Mouse (Mus musculus) gastrocnemius, postnatal 25 days (tissue): ENCODE results near the gene Fam13a. TPM values are rescaled to one million over a fixed set of nuclear protein-coding genes. Genes with fewer than 3 reads are reported as not detected.

Experiments used
- DNase-seq: peaks from one replicate; pipeline ENCODE4 v3.0.0; 2022
- total RNA-seq, 2 experiments: library from RNA; stranded (reverse); gene quantifications; 1 replicate in 1 of 2; 2 replicates in 1 of 2; pipeline ENCODE4 v1.2.3; 2021

Gene Fam13a
- total RNA-seq, 2 experiments from 2014 or later = 8.6 to 18.1 TPM

DNA sequence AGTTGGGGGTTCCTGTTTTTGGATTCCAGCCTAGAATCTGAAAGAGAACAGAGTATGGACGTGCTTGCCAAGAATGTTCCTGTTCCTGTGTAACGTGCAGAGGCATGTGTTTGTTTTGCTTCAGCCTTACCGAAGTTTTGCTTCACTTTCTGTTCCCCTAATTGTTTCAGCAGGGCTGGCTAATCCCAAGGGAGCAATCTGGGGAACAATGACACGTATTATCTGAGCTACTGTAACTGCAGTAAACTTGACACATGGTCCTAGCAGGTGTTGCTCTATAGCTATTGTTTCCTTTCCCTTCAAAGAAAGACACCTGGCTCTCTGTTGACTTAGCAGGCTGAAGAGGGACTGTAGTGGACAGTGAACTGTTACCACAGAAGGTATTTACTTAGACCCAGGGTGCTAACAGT is 25.3 kb downstream of the Fam13a start:
- peak; percentile 60 for DNase-seq

DNA sequence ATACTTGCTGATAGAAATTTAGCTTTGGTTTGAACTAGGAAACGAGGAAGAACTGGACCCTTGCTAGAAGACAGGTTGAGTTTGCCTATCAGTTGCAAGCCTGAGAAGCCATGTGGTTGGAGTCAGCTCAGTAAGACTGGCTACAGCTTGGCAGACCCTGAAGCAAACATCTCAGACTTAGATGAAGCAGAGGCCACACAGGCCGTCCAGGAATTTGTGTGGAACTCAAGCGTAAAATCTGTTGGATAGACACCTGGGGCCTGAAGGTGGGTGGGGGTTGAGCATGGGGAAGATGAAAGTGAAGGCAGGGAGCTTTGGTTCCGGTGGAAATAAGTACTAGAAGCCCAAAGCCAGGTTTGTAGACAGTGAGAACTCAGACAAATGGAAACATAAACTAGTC is 25.8 kb downstream of the Fam13a start:
- no peak for DNase-seq

DNA sequence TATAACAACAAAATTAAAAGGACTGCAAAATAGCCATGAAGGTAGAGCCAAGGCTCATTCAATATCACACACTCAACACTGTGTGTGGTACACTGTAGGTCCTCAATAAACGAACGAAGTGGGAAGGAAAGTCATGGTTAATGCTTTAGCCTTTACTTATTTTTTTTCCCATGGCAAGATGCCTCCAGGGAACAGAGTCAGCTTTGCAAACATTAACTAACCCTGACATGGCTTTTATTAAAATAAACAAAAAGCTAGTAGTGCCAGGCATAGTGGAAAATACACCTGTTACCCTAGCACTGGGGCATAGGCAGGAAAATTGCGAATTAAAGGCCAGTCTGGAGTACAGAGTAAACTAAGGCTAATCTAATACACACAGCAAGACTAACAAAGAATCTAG is 35.2 kb downstream of the Fam13a start:
- no peak for DNase-seq

DNA sequence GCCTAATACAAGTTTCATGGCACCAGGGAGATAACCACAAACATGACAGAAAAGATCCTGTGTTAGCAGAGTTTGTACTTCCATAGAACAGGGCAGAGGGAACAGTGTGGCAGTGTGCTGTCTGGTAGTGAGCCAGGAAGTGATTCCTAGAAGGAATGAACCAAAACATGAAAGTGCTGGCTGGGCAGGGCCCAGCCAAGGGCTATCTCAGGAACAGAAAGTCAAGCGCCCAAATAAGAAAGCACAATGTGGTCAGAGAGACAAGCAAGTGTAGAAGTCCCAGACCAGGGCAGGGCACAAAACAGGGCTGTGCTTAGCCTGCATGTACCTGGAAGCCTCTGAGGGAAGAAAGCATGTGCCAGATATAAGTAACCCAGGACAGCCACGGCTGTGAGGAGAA is 35.6 kb downstream of the Fam13a start:
- DNase-seq = no peak

DNA sequence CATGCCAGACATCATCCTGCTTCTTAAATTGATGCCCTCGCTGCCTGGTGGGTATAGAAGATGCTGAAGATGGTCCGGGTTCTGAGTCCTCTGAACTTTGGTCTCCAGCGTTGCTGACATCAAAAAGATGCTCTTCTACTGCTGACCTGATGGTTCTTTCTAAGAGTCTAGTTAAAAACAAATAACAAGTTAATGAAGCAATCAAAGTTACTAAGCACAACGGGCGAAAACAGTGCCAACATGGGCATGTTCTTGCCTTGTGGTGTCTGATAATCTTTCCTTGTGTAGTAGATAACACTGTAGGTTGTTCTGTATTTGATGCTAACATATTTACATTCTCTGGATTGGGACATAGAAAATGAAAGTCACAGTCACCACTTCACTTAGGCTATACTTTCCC is 37.2 kb downstream of the Fam13a start:
- DNase-seq = no peak

DNA sequence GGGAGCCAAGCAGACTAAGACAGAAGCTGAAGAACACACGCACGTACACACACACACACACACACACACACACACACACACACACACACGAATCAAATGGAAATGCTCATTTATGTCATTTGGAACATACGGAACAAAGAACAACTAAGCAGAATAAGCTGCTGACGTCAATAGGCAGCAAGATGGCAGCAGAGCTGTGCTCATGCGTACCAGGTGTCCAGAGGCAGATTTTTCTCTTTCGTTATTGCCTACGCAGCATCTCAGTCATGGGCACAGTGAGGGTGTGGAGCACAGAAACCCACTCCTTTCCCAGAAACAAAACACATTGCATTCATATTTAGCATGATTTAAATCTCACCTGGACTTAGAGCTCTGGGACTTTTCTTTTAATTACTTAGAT is 39.2 kb downstream of the Fam13a start:
- no peak for DNase-seq

DNA sequence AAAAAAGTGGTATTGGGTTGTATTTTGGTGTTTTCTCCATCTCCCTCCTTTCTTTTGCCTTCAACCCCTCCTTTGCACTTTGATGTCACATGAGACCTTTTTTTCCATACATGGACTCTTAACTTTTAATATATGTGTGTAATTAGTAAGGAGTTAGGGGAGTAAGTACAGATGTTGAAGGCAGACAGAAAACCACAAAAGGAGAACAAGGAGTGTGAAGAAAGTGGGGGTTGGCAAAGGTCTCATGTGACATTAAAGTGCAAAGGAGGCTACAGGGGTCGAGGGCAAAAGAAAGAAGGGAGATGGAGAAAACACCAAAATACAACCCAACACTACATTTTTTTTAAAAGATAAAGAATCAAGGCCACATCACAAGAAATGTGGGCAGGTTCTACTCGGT is 49.1 kb downstream of the Fam13a start:
- no peak for DNase-seq

DNA sequence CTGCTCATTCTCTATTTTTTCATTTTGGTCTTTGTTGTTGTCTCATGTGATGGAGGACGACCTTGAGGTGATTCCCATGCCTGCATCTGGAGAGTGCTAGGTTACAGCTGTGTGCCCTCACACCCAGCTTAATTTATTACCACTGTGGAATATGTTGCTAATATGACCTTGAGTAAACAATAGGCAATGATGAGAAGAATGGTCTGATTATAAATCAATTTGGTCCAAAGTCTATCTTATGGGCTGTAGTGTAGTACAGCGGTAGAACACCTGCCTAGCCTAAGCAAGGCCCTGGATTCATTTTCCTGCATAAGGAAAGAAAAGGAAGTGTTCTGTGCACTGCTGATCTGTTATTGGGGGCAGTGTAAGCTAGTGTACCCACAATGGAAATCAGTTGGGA is 49.9 kb downstream of the Fam13a start:
- DNase-seq = no peak

DNA sequence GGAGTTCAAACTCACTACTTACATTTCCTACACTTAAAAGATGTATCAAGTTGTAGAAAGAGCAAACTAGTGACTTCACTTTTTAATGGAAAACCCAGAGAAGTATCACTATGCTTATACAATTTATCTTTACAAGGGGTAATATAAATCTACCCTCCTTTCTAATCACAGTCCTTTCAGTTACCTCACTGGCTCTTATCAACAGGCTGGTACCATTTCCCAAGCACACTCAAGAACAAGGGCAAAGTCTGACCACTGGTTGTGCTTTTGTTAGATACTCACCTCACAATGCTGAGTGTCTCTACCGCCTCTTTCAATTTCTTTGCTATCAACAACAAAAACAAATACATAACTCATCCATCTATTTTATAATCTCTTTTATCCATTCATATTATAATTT is 51.5 kb downstream of the Fam13a start:
- DNase-seq = no peak

DNA sequence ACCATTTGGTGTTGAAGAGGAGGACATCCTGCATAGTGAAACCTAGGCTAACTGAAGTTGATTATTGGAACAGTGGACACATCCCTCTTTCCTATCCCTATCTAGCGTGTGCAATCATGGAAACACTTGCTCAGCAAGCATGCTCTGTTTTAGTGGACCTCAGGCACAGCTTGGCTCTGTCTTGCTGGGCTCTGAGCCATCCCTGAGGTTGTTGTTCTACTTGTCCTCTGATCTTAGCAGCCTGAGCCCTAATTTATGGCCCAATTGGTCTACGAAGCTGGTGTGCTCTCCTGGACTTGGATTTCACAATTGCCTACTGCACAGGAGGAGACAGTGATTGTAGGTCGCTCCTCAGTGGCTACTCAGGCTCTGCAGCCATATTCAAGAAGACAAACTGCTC is 56.1 kb downstream of the Fam13a start:
- DNase-seq = peak; percentile 31

DNA sequence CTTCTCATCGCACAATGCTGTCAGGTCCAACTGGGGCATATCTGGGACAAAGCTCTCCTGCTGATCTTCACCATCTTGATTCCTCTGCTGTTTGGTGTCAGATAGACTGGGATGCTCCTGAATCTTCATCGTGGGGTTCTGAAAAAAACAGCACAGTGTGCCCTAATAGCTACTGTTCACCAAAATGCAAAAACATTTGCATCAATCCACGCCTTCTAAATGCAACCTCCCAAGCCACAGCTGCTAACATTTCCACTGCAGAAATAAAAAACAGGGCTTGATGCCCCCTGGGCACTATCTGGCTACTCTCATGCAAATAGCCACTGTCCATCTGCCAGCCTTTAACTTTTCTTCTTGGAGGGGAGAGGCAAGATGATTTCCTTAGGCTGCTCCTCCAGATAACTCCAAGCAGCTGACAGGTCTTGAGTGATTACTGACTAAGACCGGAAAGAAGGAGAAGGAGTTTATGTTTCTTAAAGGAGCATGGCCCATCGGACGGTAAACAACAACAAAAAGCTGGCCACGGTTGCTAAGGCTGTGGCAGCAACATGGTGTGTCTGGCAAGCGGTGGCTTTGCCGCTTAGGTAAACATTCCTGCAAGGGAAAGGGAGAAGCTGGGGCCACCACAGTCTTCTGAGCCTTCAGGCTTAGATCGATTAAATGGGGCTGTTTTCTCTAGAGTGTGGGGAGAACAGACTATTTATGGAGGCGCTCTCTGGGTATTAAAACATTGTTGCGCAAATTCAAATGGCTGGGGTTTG is 59.1 kb downstream of the Fam13a start:
- DNase-seq = peak; percentile 7

DNA sequence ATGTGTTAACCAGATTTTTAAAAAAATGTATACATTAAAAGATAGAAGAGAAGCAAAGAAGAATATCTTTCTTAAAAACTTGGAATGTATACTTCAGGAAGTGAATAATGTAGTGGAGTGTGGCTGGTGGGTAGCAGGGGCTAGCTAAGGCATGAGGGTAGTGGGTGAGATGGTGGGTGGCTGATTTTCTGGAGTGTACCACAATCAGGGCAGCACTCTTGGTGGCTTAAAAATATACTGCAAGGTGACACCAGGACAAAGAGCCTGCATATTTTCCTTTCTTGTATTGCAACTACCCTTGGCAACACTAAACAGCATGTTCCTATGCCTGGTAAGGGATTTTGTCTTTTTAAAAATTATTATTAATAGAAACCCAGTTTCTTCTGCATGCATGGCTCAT is 59.8 kb downstream of the Fam13a start:
- no peak for DNase-seq

DNA sequence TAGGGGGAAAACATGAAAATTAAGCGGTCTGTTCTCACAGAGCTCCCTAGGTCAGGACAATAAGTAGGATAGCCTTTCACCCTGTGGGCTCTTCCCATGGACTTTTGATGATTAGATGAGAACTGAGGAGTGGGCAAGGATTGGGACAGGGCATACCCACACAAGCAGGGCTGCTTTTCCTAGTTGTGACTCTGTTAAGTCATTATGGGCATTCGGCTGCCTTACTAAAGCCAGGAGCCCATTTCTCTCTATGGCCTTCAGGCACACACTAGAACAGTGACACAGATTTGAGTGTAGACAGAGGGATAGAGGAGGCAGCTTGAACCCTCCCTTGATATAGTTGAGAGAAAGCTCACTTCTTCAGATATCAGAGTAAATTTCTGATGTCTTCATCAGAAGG is 60.3 kb downstream of the Fam13a start:
- DNase-seq = no peak

DNA sequence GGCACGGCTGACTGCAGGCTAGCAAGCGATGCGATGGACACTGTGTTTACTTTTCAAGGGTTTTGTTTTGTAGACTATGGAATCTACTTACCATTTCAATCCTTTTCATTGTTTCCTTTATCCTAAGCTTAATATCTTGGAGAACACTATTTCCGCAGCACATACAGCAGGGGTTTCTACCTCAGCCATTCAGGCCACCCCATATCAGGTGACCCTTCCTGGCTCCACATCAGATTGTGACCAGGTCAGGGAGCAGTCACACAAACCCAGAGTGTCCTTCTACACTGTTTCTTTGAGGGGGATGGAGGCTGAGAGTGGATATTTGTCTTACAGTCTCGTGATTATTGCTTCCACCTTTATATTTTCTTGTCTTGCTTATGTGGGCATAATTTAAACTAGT is 61.7 kb downstream of the Fam13a start:
- no peak for DNase-seq

DNA sequence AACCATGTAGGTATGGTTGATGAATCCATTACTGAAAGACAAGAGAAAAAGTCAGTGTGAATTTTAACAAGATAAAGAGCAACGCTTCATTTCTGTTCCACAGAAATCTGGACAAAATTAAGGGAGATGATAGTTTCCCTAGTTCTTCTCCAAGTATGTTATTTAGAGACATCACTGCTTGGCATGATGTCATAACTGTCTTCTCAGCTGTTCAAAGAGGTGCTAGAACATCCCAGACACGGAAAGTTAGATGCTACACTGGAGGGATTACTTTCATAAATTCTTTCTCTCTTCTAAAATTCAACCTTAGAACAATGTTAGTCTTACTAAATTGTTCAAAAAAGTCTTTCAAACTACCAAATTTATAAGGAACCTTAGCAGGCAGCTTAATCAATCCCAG is 63.8 kb downstream of the Fam13a start:
- no peak for DNase-seq

DNA sequence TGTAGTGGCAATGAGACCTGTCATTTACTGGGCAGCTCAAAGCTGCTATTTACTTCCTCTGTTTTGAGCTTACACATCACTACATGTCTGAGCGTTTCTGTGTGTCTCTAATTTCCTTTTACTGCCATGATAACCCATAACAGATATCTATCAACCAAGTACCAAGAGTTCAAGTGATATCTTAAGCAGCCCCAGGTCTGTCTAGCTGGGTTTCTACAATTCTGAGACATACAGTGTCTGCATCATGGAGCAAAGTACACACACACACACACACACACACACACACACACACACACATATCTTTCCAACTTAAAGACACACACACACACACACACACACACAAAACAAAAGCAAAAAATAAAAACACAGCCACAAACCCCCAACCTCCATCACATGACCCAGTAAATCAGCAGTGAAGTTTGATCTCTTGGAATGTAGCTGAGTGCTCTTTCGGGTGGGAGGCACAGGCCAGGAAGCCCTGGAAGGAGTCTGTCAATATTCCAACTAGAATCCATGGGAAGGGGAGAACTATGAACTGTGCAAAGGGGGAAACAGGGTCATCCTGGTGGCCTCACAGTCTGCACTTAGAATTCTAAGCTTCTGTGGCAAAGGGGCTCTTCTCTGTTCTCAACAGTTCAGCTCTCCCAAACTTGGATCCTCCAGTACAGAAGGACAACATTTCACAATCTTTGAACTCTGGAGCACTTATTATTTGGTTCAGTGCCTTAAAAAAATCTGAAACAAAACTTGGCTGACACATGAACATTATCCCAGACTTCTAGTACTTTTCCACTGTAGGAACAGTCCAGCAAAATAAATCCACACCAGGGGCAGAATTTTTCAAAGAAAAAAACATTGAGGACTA is 73.0 kb downstream of the Fam13a start:
- DNase-seq = peak; percentile 6

DNA sequence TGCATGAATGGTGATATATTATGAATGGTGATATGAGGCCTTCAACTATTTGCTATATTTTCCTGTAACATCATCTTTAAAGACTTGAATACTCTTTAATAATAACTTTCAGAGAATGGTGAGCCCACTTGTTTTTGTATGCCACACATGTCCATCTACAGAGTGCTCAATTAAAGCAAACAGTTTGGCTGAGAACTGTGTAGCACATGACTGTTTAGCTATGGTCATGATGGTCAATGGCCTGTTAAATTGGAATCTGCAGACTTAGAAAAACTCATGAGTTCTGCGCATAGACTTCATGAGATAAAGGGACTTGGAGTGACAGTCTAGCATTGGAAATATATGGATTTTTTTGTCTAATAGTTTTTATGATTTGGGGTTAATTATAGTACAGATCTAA is 73.9 kb downstream of the Fam13a start:
- no peak for DNase-seq

DNA sequence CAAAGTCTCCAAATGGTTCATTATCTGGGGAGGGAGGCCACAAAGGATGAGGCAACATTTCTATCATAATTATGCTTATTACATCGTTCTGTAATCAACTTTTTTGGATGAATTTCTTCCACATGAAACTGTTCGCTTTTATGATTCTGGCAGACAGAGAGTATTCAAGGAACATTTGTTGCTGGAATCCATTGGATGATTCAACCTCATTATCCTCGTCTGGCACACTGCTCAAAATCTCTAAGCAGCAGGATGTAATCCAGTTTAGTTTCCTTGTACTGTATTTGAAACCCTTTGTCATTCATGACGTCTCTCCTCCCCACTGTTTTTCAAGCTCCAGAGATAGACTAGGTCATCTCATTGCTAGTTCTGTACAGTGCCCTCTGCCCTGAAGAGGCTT is 77.5 kb downstream of the Fam13a start:
- DNase-seq = no peak

DNA sequence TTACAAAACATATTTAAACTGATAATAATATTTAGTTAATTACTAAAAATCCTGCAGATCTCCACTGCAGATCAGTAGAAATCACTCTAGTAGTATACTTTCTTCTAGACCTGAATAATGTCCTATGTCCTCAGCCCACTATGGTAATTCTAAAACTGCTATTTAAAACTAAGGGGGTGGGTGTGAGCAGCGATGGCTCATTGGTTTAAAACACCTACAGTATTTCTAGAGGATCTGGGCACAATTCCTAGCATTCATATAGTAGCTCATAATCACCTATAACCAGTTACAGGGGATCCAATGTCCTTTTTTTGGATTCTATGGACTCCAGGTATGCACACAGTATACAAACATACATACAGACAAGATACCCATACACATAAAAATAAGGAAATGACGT is 78.1 kb downstream of the Fam13a start:
- DNase-seq = no peak

DNA sequence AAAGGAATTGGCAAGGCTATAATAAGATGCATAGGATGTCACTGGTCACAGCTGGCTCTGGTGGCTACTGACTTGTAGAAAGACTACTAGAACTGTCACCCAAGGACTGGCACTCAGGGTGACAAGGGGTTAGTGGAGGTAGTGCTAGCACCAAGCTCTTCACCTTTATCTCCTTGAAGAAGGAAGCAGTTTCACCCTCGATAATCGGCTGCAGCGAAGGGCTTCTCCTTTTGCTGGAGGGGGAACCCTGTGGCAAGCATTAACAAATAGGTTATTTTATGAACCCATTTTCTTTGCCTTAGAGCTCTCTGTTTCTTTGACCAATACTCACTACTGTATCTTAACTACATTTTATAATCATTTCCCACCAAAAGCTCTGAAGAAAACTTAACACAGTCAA is 80.4 kb downstream of the Fam13a start:
- no peak for DNase-seq

DNA sequence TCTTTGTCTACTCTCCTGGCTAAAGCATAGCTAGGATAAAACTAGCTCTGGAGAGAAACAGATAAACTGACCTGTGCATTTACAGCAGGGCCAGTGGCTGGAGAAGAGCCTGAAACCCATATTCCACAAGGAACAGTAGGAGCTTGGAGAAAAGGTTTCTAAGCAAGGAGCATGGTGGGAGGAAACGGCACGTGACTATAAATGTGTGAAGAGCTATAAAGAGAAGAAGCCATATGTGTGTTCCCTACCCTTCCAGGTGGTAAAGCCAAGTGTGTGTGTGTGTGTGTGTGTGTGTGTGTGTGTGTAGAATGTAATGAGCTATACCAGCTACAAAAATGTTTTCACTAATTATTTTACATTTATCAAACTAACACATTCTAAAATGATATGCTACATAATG is 82.1 kb downstream of the Fam13a start:
- DNase-seq = no peak

DNA sequence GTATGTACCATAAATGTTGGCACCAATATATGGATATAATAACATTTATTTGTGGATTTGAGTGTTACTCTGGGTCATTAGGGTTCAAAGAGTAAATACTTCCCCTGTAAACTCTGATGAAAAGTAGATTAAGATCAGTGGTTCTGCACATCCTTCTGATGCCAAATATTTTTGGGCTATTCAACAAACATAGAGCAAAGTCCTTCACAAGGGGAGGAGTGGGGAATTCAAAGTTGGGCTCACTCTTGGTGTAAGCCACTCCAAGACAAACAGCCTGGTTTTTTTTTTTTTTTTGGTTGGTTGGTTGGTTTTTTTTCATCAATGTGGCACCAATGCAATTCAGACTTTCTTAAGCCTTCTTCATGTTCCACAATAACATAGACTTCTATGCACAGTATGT is 86.6 kb downstream of the Fam13a start:
- DNase-seq = no peak

DNA sequence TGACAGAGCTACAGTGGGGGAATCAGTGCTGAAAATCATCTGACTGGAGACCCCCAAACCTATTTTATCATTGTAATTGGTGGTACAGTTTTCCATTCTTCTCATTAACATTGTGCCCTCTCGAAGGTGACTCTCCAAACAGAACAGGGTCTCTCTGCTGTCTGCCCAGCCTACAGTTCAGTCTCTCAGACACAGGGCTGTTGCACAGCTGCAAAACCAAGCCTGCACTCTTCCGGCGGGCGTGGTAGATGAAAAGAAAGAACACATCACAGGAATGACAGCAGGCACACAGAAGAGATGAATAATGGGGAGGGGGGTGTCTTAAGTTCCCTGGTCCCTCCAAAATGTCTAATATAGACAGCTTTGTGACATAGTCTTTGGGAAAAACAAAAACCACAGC is 90.2 kb downstream of the Fam13a start:
- no peak for DNase-seq
